ENCODE assay signal across 30 mouse cellular contexts in the genomic region with DNA sequence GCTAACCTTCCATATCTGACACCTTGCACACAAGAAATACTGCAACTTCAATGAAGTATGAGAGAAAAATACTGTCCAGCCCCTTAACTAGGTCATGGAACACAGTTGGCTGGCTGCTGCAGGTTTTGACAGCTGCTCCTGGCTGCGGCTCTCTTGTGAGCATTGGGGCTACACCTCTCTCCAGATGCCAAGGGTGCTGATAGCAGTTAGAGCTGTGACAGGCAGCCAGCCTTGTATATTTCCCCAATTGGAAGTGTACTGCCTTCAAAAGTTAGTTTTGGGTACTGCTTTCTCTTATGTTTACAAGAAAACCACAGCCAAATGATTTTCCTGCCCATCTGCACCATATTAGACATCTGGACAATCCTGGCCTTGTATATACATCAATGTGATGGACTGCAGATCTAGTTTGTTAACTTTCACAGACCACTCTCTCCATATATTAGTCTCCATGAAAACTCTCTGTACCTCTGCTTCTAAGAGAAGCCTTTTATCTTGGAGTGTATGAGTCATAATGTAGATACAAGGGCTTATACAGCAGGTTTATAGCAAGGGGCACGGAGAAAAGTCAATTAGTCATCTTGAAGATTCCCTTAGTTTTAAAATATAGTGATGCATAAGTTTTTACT.
DNase-seq lines count a peak whose midpoint lies in the region; ATAC-seq lines count a peak whose summit lies in the region.
"Had no signal": no experiment of that assay in that cellular context is flagged by ENCODE, and none has a peak within 500 bp of the region (broad histone marks: within the 10 kb centered on the region; RNA-seq: fewer than 3 reads in every experiment).

No protein-coding gene starts in this region.

- DNase-seq in embryonic facial prominence, embryonic 11.5 days (ENCODE audit: low spot score), result peak; percentile 10
- no peak for DNase-seq in embryonic facial prominence, embryonic 10.5 days (ENCODE audit: low spot score)
- DNase-seq in brain, adult 2 months (ENCODE audit: low read depth, low spot score), result peak; percentile 7
- DNase-seq in forelimb bud, embryonic 11.5 days (ENCODE audit: low read depth, low spot score), result peak; percentile 64
- DNase-seq in mesoderm, embryonic 11.5 days (ENCODE audit: low read depth, low spot score), result peak; percentile 13
- no peak for DNase-seq in gastrocnemius, postnatal 25 days
- no peak for DNase-seq in gastrocnemius, adult 8-10 months (ENCODE audit: low spot score in 2 of 2)
- DNase-seq in hindbrain, embryonic 10.5 days (ENCODE audit: low spot score), result no peak
- DNase-seq: adrenal gland, adult 8-10 months; cerebellum, adult 8-10 months; cerebellum, postnatal 25 days; gastrocnemius, postnatal 10 days; kidney, adult 18-20 months; liver; lung, adult 2 months; lung, postnatal 14 days; right cerebral cortex, postnatal 14 days; thymus, postnatal 14 days had no signal

- ATAC-seq in embryonic facial prominence, embryonic 11.5 days (replicated peaks; ENCODE audit: insufficient number of reproducible peaks, low FRiP score, low TSS enrichment, low read depth), result no peak
- ATAC-seq: forebrain, embryonic 15.5 days; inflammation-experienced regulatory T-cells, adult 6 months; midbrain, embryonic 16.5 days had no signal

- no peaks in the 10 kb centered on the region for H3K27me3 ChIP-seq in embryonic facial prominence, embryonic 11.5 days (ENCODE audit: control insufficient read depth, insufficient read depth, low read length)
- no peaks in the 10 kb centered on the region for H3K27me3 ChIP-seq in embryonic facial prominence, embryonic 10.5 days (replicated peaks; ENCODE audit: low read depth, poor library complexity, severe bottlenecking)
- no peaks in the 10 kb centered on the region for H3K27me3 ChIP-seq in hindbrain, embryonic 10.5 days (ENCODE audit: insufficient read depth, poor library complexity, severe bottlenecking)
- H3K27me3 ChIP-seq: embryonic facial prominence, embryonic 12.5 days; forebrain, embryonic 15.5 days; hindbrain, embryonic 15.5 days; stomach, embryonic 15.5 days had no signal

- H3K27ac ChIP-seq in embryonic facial prominence, embryonic 11.5 days (replicated peaks; ENCODE audit: low read depth, low read length), result no peak overlapping the region
- no peak overlapping the region for H3K27ac ChIP-seq in embryonic facial prominence, embryonic 10.5 days (replicated peaks)
- H3K27ac ChIP-seq in hindbrain, embryonic 10.5 days, result no peak overlapping the region
- H3K27ac ChIP-seq: embryonic facial prominence, embryonic 12.5 days; forebrain, embryonic 10.5 days; forebrain, embryonic 15.5 days; heart, embryonic 10.5 days; hindbrain, embryonic 15.5 days; left cerebral cortex, adult 2 months; liver, embryonic 14.5 days; stomach, embryonic 15.5 days had no signal

- no peak overlapping the region for H3K9ac ChIP-seq in embryonic facial prominence, embryonic 11.5 days (replicated peaks; ENCODE audit: low read length)
- H3K9ac ChIP-seq: embryonic facial prominence, embryonic 12.5 days; forebrain, embryonic 15.5 days; hindbrain, embryonic 15.5 days; liver, embryonic 14.5 days; stomach, embryonic 15.5 days had no signal

- H3K9me3 ChIP-seq in embryonic facial prominence, embryonic 11.5 days (replicated peaks; ENCODE audit: control insufficient read depth, low read length), result no peaks in the 10 kb centered on the region
- no peaks in the 10 kb centered on the region for H3K9me3 ChIP-seq in embryonic facial prominence, embryonic 10.5 days
- H3K9me3 ChIP-seq in hindbrain, embryonic 10.5 days, result no peaks in the 10 kb centered on the region
- H3K9me3 ChIP-seq: embryonic facial prominence, embryonic 12.5 days; forebrain, embryonic 10.5 days; forebrain, embryonic 15.5 days; G1E; heart, embryonic 10.5 days; hindbrain, embryonic 15.5 days; stomach, embryonic 15.5 days had no signal

- no peak overlapping the region for H3K4me3 ChIP-seq in embryonic facial prominence, embryonic 11.5 days (ENCODE audit: low read depth, low read length)
- no peak overlapping the region for H3K4me3 ChIP-seq in embryonic facial prominence, embryonic 10.5 days
- H3K4me3 ChIP-seq in hindbrain, embryonic 10.5 days, result no peak overlapping the region
- H3K4me3 ChIP-seq: embryonic facial prominence, embryonic 12.5 days; forebrain, embryonic 10.5 days; forebrain, embryonic 15.5 days; heart, embryonic 10.5 days; hindbrain, embryonic 15.5 days; left cerebral cortex, adult 2 months; stomach, embryonic 15.5 days had no signal

- H3K4me1 ChIP-seq in embryonic facial prominence, embryonic 11.5 days (ENCODE audit: control insufficient read depth, insufficient read depth, low read length), result no peaks in the 10 kb centered on the region
- H3K4me1 ChIP-seq in embryonic facial prominence, embryonic 10.5 days, result no peaks in the 10 kb centered on the region
- no peaks in the 10 kb centered on the region for H3K4me1 ChIP-seq in hindbrain, embryonic 10.5 days (replicated peaks)
- H3K4me1 ChIP-seq: embryonic facial prominence, embryonic 12.5 days; forebrain, embryonic 10.5 days; heart, embryonic 10.5 days; hindbrain, embryonic 15.5 days; stomach, embryonic 15.5 days had no signal

- H3K4me2 ChIP-seq in embryonic facial prominence, embryonic 11.5 days (ENCODE audit: low read depth, low read length), result no peak overlapping the region
- H3K4me2 ChIP-seq: embryonic facial prominence, embryonic 12.5 days; forebrain, embryonic 15.5 days; hindbrain, embryonic 15.5 days; midbrain, embryonic 11.5 days; stomach, embryonic 15.5 days had no signal

- H3K36me3 ChIP-seq in embryonic facial prominence, embryonic 11.5 days (replicated peaks; ENCODE audit: control insufficient read depth, insufficient read depth, low read depth, low read length), result no peaks in the 10 kb centered on the region
- H3K36me3 ChIP-seq in embryonic facial prominence, embryonic 10.5 days (replicated peaks), result no peaks in the 10 kb centered on the region
- no peaks in the 10 kb centered on the region for H3K36me3 ChIP-seq in hindbrain, embryonic 10.5 days
- H3K36me3 ChIP-seq: embryonic facial prominence, embryonic 12.5 days; forebrain, embryonic 10.5 days; forebrain, embryonic 15.5 days; G1E; heart, embryonic 10.5 days; hindbrain, embryonic 15.5 days; stomach, embryonic 15.5 days had no signal

- WGBS in embryonic facial prominence, embryonic 11.5 days, result 67% methylated on average over 2 of the region's 2 CpGs
- WGBS in embryonic facial prominence, embryonic 10.5 days, result 84% methylated on average over 2 of the region's 2 CpGs
- 83% methylated on average over 2 of the region's 2 CpGs for WGBS in hindbrain, embryonic 10.5 days

Comparison
In these comparisons a context has a peak if more than half of its experiments do, and no peak if none do; other contexts are left out.
1. DNase-seq: peak in embryonic facial prominence, embryonic 11.5 days (single experiment), brain, adult 2 months (single experiment), forelimb bud, embryonic 11.5 days (single experiment) and mesoderm, embryonic 11.5 days (single experiment); none in embryonic facial prominence, embryonic 10.5 days (single experiment), gastrocnemius, postnatal 25 days (single experiment), gastrocnemius, adult 8-10 months (0 of 2) and hindbrain, embryonic 10.5 days (single experiment).